Comparison of ENCODE assay signal across 7 mouse cellular contexts in genomic region chr5:120605688-120606087, GRCm38 (mm10). TPM values are rescaled to one million over a fixed set of nuclear protein-coding genes. Genes with fewer than 3 reads are reported as not detected.
DNase-seq lines count a peak whose midpoint lies in the region; ATAC-seq and TF ChIP-seq lines count a peak whose summit lies in the region.

No protein-coding gene starts in this region.

- peak; percentile 95 for TF ChIP-seq CTCF in intestine, postnatal 0 days (IDR thresholded peaks at IDR 0.05; ENCODE audit: low read depth)

- peak; percentile 85 for ATAC-seq in granulocyte monocyte progenitor cell, adult 5-6 weeks (replicated peaks; ENCODE audit: poor library complexity, severe bottlenecking)
- ATAC-seq in intestine, postnatal 0 days: peak; percentile 60
- ATAC-seq in midbrain, embryonic 11.5 days (ENCODE audit: low FRiP score): peak; percentile 66

- WGBS in intestine, postnatal 0 days: under 1% methylated on average over 8 of the region's 8 CpGs
- WGBS in midbrain, embryonic 11.5 days: 1% methylated on average over 8 of the region's 8 CpGs

- peak; percentile 80 for DNase-seq in adrenal gland, adult 8-10 months
- DNase-seq in embryo, embryonic 11.5 days (ENCODE audit: low read depth, low spot score): peak; percentile 89
- peak; percentile 95 for DNase-seq in left cerebral cortex, postnatal 4 days
- peak; percentile 98 for DNase-seq in midbrain, embryonic 11.5 days (ENCODE audit: low spot score, missing footprints)
- DNase-seq in right cerebral cortex, postnatal 4 days: peak; percentile 97

- H3K9ac ChIP-seq in intestine, postnatal 0 days (ENCODE audit: low read depth, low read length): no peak overlapping the region
- H3K9ac ChIP-seq in midbrain, embryonic 11.5 days (ENCODE audit: low read length): peak overlapping the region; percentile 45; the same call in 1 of the 2 replicates

- H3K4me2 ChIP-seq in intestine, postnatal 0 days (replicated peaks; ENCODE audit: low read depth): peak overlapping the region; percentile 62
- peak overlapping the region; percentile 59; the same call in 1 of the 2 replicates for H3K4me2 ChIP-seq in midbrain, embryonic 11.5 days

- H3K4me1 ChIP-seq in intestine, postnatal 0 days (replicated peaks; ENCODE audit: control insufficient read depth, insufficient read depth, low read length): no peaks in the 10 kb centered on the region
- H3K4me1 ChIP-seq in midbrain, embryonic 11.5 days (ENCODE audit: control insufficient read depth, insufficient read depth, low read length): peaks cover 4% of the 10 kb centered on the region; the same call in 1 of the 2 replicates

- peak overlapping the region; percentile 27 for H3K4me3 ChIP-seq in intestine, postnatal 0 days (ENCODE audit: low read depth, low read length)
- H3K4me3 ChIP-seq in midbrain, embryonic 11.5 days (ENCODE audit: low read depth, low read length): peak overlapping the region; percentile 29

- H3K9me3 ChIP-seq in intestine, postnatal 0 days (ENCODE audit: control insufficient read depth): no peaks in the 10 kb centered on the region
- H3K9me3 ChIP-seq in midbrain, embryonic 11.5 days (ENCODE audit: control insufficient read depth, low read length): no peaks in the 10 kb centered on the region

- no peaks in the 10 kb centered on the region for H3K27me3 ChIP-seq in intestine, postnatal 0 days (replicated peaks; ENCODE audit: control insufficient read depth, insufficient read depth, low read length)
- no peaks in the 10 kb centered on the region for H3K27me3 ChIP-seq in midbrain, embryonic 11.5 days (ENCODE audit: control insufficient read depth, insufficient read depth, low read length)

- peaks cover 9% of the 10 kb centered on the region; the same call in 1 of the 2 replicates for H3K36me3 ChIP-seq in intestine, postnatal 0 days (ENCODE audit: control insufficient read depth, insufficient read depth)
- H3K36me3 ChIP-seq in midbrain, embryonic 11.5 days (ENCODE audit: control insufficient read depth, insufficient read depth, low read length): no peaks in the 10 kb centered on the region

- H3K27ac ChIP-seq in intestine, postnatal 0 days (ENCODE audit: low read depth, low read length): no peak overlapping the region
- H3K27ac ChIP-seq in midbrain, embryonic 11.5 days (ENCODE audit: low read depth, low read length): no peak overlapping the region

- intact Hi-C loops in left cerebral cortex, postnatal 4 days (cut with DNase I): loop anchor here (2.0 kb wide), 1 partner anchor 55 kb away; no protein-coding TSS in a partner anchor

RNA-seq across cellular contexts. Expression of gene Rita1, which starts 6.7 kb away (rescaled TPM):
- 10 to 100 TPM; 17.0 to 30.2 (median 22.3) TPM for total RNA-seq in adrenal gland, adult 8-10 months (2022)
- 3.0 and 5.3 TPM in 2 replicates for total RNA-seq in granulocyte monocyte progenitor cell, adult 5-6 weeks (2014; fragmentation: Nextera tagmentation)
- total RNA-seq in granulocyte monocyte progenitor cell, adult 5-6 weeks (2017): 1.8 and 3.9 TPM in 2 replicates
- polyA plus RNA-seq in intestine, postnatal 0 days (2015; fragmentation: Nextera tagmentation; extraction: Ambion mirVana): 6.1 and 7.5 TPM in 2 replicates
- 10 to 100 TPM; 22.7 to 26.0 TPM for total RNA-seq in left cerebral cortex, postnatal 4 days (2021)
- 7.9 and 8.9 TPM in 2 replicates for polyA plus RNA-seq in midbrain, embryonic 11.5 days (2014; fragmentation: Nextera tagmentation; extraction: Ambion mirVana)

RNA-seq across cellular contexts. Expression of gene Ddx54, which starts 6.9 kb away (rescaled TPM):
- total RNA-seq in adrenal gland, adult 8-10 months (2022): 10 to 100 TPM; 44.1 to 57.3 (median 56.5) TPM
- 21.5 and 27.9 TPM in 2 replicates for total RNA-seq in granulocyte monocyte progenitor cell, adult 5-6 weeks (2014; fragmentation: Nextera tagmentation)
- total RNA-seq in granulocyte monocyte progenitor cell, adult 5-6 weeks (2017): 33.1 and 38.7 TPM in 2 replicates
- 19.9 and 20.9 TPM in 2 replicates for polyA plus RNA-seq in intestine, postnatal 0 days (2015; fragmentation: Nextera tagmentation; extraction: Ambion mirVana)
- total RNA-seq in left cerebral cortex, postnatal 4 days (2021): 10 to 100 TPM; 52.0 to 55.4 TPM
- polyA plus RNA-seq in midbrain, embryonic 11.5 days (2014; fragmentation: Nextera tagmentation; extraction: Ambion mirVana): 26.4 and 32.2 TPM in 2 replicates

RNA-seq across cellular contexts. Expression of gene Iqcd, which starts 16.9 kb away (rescaled TPM):
- total RNA-seq in adrenal gland, adult 8-10 months (2022): 1 to 10 TPM in 2 of 4 experiments, under 1 TPM in 2; 0.42 to 1.8 (median 1.1) TPM
- total RNA-seq in granulocyte monocyte progenitor cell, adult 5-6 weeks (2014; fragmentation: Nextera tagmentation): not detected in 2 replicates
- total RNA-seq in granulocyte monocyte progenitor cell, adult 5-6 weeks (2017): not detected in 2 replicates
- polyA plus RNA-seq in intestine, postnatal 0 days (2015; fragmentation: Nextera tagmentation; extraction: Ambion mirVana): 0.30 and 0.47 TPM in 2 replicates
- total RNA-seq in left cerebral cortex, postnatal 4 days (2021): under 1 TPM; 0.58 to 0.64 TPM
- polyA plus RNA-seq in midbrain, embryonic 11.5 days (2014; fragmentation: Nextera tagmentation; extraction: Ambion mirVana): 0.25 and 0.51 TPM in 2 replicates

RNA-seq across cellular contexts. Expression of gene Tpcn1, which starts 17.2 kb away (rescaled TPM):
- total RNA-seq in adrenal gland, adult 8-10 months (2022): 10 to 100 TPM; 33.9 to 44.5 (median 40.0) TPM
- 28.8 and 41.5 TPM in 2 replicates for total RNA-seq in granulocyte monocyte progenitor cell, adult 5-6 weeks (2014; fragmentation: Nextera tagmentation)
- total RNA-seq in granulocyte monocyte progenitor cell, adult 5-6 weeks (2017): 12.7 and 14.1 TPM in 2 replicates
- polyA plus RNA-seq in intestine, postnatal 0 days (2015; fragmentation: Nextera tagmentation; extraction: Ambion mirVana): 31.5 and 35.6 TPM in 2 replicates
- total RNA-seq in left cerebral cortex, postnatal 4 days (2021): 10 to 100 TPM; 42.0 to 44.1 TPM
- 8.6 and 10.8 TPM in 2 replicates for polyA plus RNA-seq in midbrain, embryonic 11.5 days (2014; fragmentation: Nextera tagmentation; extraction: Ambion mirVana)

RNA-seq across cellular contexts. Expression of gene Cfap73, which starts 28.3 kb away (rescaled TPM):
- under 1 TPM in 3 of 4 experiments, not detected in 1; 0.32 to 0.63 (median 0.46) TPM for total RNA-seq in adrenal gland, adult 8-10 months (2022)
- not detected in 2 replicates for total RNA-seq in granulocyte monocyte progenitor cell, adult 5-6 weeks (2014; fragmentation: Nextera tagmentation)
- not detected in 2 replicates for total RNA-seq in granulocyte monocyte progenitor cell, adult 5-6 weeks (2017)
- not detected in 2 replicates for polyA plus RNA-seq in intestine, postnatal 0 days (2015; fragmentation: Nextera tagmentation; extraction: Ambion mirVana)
- under 1 TPM in 1 of 2 experiments, not detected in 1; 0.40 TPM for total RNA-seq in left cerebral cortex, postnatal 4 days (2021)
- polyA plus RNA-seq in midbrain, embryonic 11.5 days (2014; fragmentation: Nextera tagmentation; extraction: Ambion mirVana): not detected in 2 replicates
